Mouse (Mus musculus) forebrain, embryonic 10.5 days (tissue): ENCODE measurements around the gene Fbxw8. TPM values are rescaled to one million over a fixed set of nuclear protein-coding genes. Genes with fewer than 3 reads are reported as not detected.

Experiments
- DNase-seq: peaks from one replicate; pipeline ENCODE4 v3.0.0-alpha.2; 2017; ENCODE audit warnings: low spot score; ENCODE audit errors: extremely low spot score
- H3K27ac ChIP-seq: fragments of 300-500 bp; sonication (generic); 2 replicates; pipeline ENCODE4 v1.5.1; 2016; ENCODE audit warnings: mild to moderate bottlenecking
- H3K27me3 ChIP-seq: fragments of 300-500 bp; sonication (generic); 2 replicates; pipeline ENCODE4 v1.6.1; 2016; ENCODE audit warnings: mild to moderate bottlenecking; ENCODE audit not compliant: poor library complexity, severe bottlenecking
- H3K36me3 ChIP-seq: fragments of 300-500 bp; sonication (generic); replicated peaks from 2 replicates; pipeline ENCODE4 v1.6.1; 2016; ENCODE audit warnings: mild to moderate bottlenecking, moderate library complexity
- H3K4me1 ChIP-seq: fragments of 300-500 bp; sonication (generic); 2 replicates; pipeline ENCODE4 v1.6.1; 2016
- H3K4me3 ChIP-seq: fragments of 300-500 bp; sonication (generic); 2 replicates; pipeline ENCODE4 v1.5.1; 2016; ENCODE audit warnings: mild to moderate bottlenecking, moderate library complexity
- H3K9me3 ChIP-seq: fragments of 300-500 bp; sonication (generic); 2 replicates; pipeline ENCODE4 v1.6.1; 2016; ENCODE audit warnings: mild to moderate bottlenecking, moderate library complexity
- WGBS: fragments of 180-500 bp; shearing (Covaris S2); methylation state at CpG from one replicate; pipeline ENCODE4 v1.1.7; 2016; 5-methylcytosine and 5-hydroxymethylcytosine counted together
- polyA plus RNA-seq: library from polyadenylated mRNA; unstranded; fragments of >200 nt; fragmentation: Nextera tagmentation; extraction: Ambion mirVana; gene quantifications from 2 replicates; pipeline ENCODE4 v1.2.1, GENCODE M21; 2016

Gene Fbxw8
- 32.7 and 33.8 TPM in 2 replicates for polyA plus RNA-seq

- Histone ChIP-seq H3K36me3 (peaks cover 34% of the 10 kb centered on the region), H3K4me3 (peak within 1 kb of the TSS; percentile 99), H3K27me3 (no peaks in the 10 kb centered on the region), H3K9me3 (no peaks in the 10 kb centered on the region), H3K4me1 (peaks cover 29% of the 10 kb centered on the region), H3K27ac (peak within 1 kb of the TSS; percentile 90)
- DNase-seq, result peak; percentile 91
- WGBS, result under 1% methylated on average over 67 of the region's 67 CpGs
Observed at GRCm38 (mm10) chr5:118154839-118155564, at the start of gene Fbxw8. Gene Fbxw8, minus strand, starts transcription at chr5:118155464.

DNA sequence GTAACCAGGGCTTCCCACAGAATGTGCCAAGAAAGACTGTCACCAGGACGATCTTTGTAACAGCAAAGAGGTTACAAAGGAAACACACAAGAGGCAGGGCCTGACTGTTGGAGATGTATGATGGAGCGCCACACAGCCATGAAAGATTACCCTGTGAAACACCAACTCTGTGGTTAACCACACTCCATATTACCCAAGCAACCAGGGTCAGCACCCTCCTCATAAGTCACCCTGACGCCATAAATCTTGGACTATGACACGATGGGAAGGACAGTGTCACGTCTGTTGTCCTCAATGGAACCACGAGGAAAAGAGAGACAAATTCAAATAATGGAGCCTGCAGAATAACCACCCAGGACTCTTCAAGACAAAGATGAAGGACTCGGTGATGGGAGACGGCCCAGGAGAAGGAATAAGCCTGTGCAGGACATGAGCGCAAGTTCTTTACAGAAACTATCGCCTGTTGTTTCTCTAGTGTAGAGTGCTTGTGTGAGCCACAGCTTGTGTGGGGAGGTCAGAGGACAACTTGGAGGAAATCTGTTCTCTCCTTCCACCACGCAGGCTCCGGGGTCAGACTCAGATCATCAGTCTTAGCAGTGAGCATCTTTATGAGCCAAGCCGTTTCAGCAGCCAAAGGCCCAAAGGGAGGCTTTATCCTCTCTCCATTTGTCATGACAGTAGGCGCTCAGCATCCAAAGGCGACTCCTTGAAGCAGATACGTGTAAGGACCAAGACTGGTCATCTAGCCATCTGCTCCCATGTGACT is 49.6 kb upstream of the Fbxw8 start:
- Histone ChIP-seq H3K27ac (no peak overlapping the region), H3K9me3 (no peaks in the 10 kb centered on the region), H3K36me3 (no peaks in the 10 kb centered on the region; the same call in 1 of the 2 replicates), H3K4me3 (no peak overlapping the region), H3K4me1 (peaks cover 20% of the 10 kb centered on the region), H3K27me3 (no peaks in the 10 kb centered on the region)
- DNase-seq, result no peak
- 88% methylated on average over 16 of the region's 16 CpGs for WGBS

DNA sequence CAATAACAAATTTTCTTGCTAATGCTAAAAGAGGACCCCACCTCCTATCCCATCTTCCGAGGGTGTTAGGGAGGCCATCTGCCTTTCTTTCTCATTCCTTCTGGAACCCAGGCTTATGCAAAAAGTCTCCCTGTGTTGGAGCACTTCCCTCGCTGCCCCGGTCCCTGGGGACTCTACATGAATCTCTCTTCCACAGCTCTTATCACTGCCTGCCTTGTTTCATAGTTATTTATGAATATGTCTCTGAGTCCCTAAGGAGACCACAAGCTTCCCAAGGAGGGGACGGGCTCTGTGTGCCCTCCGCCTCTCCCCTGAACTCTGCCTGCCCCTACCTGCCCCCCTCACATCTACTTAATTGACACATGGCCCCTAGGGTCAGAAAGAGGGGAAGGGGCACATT is 44.4 kb upstream of the Fbxw8 start:
- DNase-seq, result no peak
- no peak overlapping the region for H3K27ac ChIP-seq
- peaks cover 10% of the 10 kb centered on the region for H3K4me1 ChIP-seq
- peaks cover under 1% of the 10 kb centered on the region; the same call in 1 of the 2 replicates for H3K27me3 ChIP-seq
- WGBS, result 71% methylated on average over 5 of the region's 5 CpGs
- no peaks in the 10 kb centered on the region for H3K9me3 ChIP-seq
- H3K4me3 ChIP-seq, result no peak overlapping the region
- no peaks in the 10 kb centered on the region; the same call in 1 of the 2 replicates for H3K36me3 ChIP-seq

- H3K36me3 ChIP-seq, result no peaks in the 10 kb centered on the region; the same call in 1 of the 2 replicates
Observed at GRCm38 (mm10) chr5:118197421-118197820, 42.2 kb upstream of the Fbxw8 start.

GRCm38 (mm10) chr5:118192221-118192620 is 37.0 kb upstream of the Fbxw8 start:
- H3K4me1 ChIP-seq, result peaks cover 38% of the 10 kb centered on the region
- 20% methylated on average over 18 of the region's 18 CpGs for WGBS

More at GRCm38 (mm10) chr5:118197421-118197820, 42.2 kb upstream of the Fbxw8 start:
- no peak for DNase-seq
- Histone ChIP-seq H3K27ac (no peak overlapping the region), H3K4me1 (peaks cover 17% of the 10 kb centered on the region), H3K9me3 (no peaks in the 10 kb centered on the region), H3K4me3 (no peak overlapping the region), H3K27me3 (peaks cover 17% of the 10 kb centered on the region)
- WGBS, result 80% methylated on average over 13 of the region's 13 CpGs

DNA sequence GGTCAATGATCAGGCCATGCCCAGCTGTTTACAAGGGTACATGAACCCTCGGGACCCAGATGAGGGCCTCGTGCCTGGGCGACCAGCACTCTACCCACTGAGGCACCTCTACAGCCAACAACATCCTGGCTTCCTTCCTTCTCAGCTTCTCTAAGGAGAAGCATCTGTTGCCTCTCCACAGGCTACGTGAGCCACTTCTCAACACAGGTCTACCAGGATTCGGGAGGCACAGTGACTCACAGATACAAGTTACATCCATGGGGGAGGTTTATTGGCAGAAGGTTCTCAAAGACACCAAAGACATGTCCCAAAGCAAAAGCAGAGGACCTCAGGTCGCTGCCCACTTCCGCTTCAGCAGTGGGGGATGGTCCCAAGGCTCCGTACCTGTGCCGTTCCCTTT is 35.2 kb upstream of the Fbxw8 start:
- DNase-seq, result no peak
- WGBS, result 88% methylated on average over 9 of the region's 9 CpGs
- H3K4me1 ChIP-seq, result peaks cover 35% of the 10 kb centered on the region
- H3K27ac ChIP-seq, result no peak overlapping the region
- no peak overlapping the region for H3K4me3 ChIP-seq
- peaks cover 35% of the 10 kb centered on the region for H3K27me3 ChIP-seq
- H3K36me3 ChIP-seq, result no peaks in the 10 kb centered on the region
- no peaks in the 10 kb centered on the region for H3K9me3 ChIP-seq

More at GRCm38 (mm10) chr5:118192221-118192620, 37.0 kb upstream of the Fbxw8 start:
- H3K4me3 ChIP-seq, result no peak overlapping the region; the same call in 1 of the 2 replicates
- peaks cover 35% of the 10 kb centered on the region for H3K27me3 ChIP-seq
- no peaks in the 10 kb centered on the region for H3K36me3 ChIP-seq
- H3K9me3 ChIP-seq, result no peaks in the 10 kb centered on the region
- DNase-seq, result no peak
- H3K27ac ChIP-seq, result peak overlapping the region; percentile 40; the same call in 1 of the 2 replicates

- no peak overlapping the region for H3K27ac ChIP-seq
- no peak for DNase-seq
- H3K9me3 ChIP-seq, result no peaks in the 10 kb centered on the region
- no peaks in the 10 kb centered on the region for H3K36me3 ChIP-seq
- H3K4me3 ChIP-seq, result no peak overlapping the region
- peaks cover 31% of the 10 kb centered on the region for H3K4me1 ChIP-seq
- H3K27me3 ChIP-seq, result peaks cover 27% of the 10 kb centered on the region
- WGBS, result 60% methylated on average over 6 of the region's 6 CpGs
Observed at GRCm38 (mm10) chr5:118188356-118188755, 33.1 kb upstream of the Fbxw8 start.

GRCm38 (mm10) chr5:118186903-118187633 is 31.8 kb upstream of the Fbxw8 start:
- Histone ChIP-seq H3K4me3 (no peak overlapping the region), H3K9me3 (no peaks in the 10 kb centered on the region), H3K4me1 (peaks cover 20% of the 10 kb centered on the region), H3K36me3 (no peaks in the 10 kb centered on the region), H3K27ac (no peak overlapping the region), H3K27me3 (peaks cover 14% of the 10 kb centered on the region)
- DNase-seq, result no peak
- WGBS, result 86% methylated on average over 9 of the region's 9 CpGs

GRCm38 (mm10) chr5:118177640-118178039 is 22.4 kb upstream of the Fbxw8 start:
- Histone ChIP-seq H3K9me3 (peaks cover 7% of the 10 kb centered on the region), H3K36me3 (no peaks in the 10 kb centered on the region), H3K27me3 (peaks cover 40% of the 10 kb centered on the region), H3K4me1 (peaks cover 20% of the 10 kb centered on the region), H3K27ac (no peak overlapping the region), H3K4me3 (no peak overlapping the region)
- DNase-seq, result no peak
- WGBS, result 78% methylated on average over 7 of the region's 7 CpGs

- H3K27ac ChIP-seq, result 0 out of 2 replicates have a peak overlapping the region, but pooled peaks have one; percentile 63
- H3K4me3 ChIP-seq, result peak overlapping the region; percentile 50
Observed at GRCm38 (mm10) chr5:118175137-118175536, 19.9 kb upstream of the Fbxw8 start.

DNA sequence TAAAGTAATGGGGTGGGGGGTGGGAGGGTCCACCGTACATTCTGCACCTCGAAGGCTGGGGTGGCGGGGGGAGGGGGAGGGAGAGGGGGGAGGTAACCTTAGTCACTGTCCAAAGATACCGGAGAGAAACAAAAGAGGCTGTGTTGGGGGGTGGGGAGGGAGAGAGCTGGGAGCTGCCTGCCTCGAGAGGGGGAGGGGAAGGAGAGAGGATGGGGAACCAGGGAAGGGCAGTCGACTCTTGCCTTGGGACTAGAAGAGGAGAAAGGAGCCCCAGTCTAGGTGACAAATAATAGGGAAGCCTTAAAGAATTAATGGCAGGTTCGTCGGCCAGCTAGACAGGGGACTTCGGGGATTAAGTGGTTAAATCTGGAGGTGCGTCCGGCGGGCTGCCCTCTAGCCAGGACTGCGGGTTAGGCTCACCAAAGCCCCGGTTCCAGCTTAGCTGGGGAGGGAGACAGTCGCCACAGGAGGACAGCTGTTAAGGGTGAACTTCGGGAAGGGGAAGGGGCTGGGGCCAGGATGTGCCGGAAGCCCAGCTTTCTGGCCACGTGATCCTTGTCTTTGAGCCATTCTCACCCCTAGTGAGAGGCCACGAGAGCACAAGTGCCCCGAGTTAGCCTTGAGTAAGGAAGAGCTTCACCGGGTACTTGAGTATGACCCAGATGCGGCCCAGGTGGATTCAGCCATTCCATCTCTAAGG is 19.2 kb upstream of the Fbxw8 start:
- peak overlapping the region; percentile 50 for H3K4me3 ChIP-seq
- H3K27ac ChIP-seq, result peak overlapping the region; percentile 63
- H3K4me1 ChIP-seq, result peaks cover 50% of the 10 kb centered on the region
- peaks cover 7% of the 10 kb centered on the region for H3K9me3 ChIP-seq
- WGBS, result under 1% methylated on average over 20 of the region's 22 CpGs
- DNase-seq, result no peak
- H3K36me3 ChIP-seq, result no peaks in the 10 kb centered on the region
- H3K27me3 ChIP-seq, result peaks cover 71% of the 10 kb centered on the region

More at GRCm38 (mm10) chr5:118175137-118175536, 19.9 kb upstream of the Fbxw8 start:
- no peaks in the 10 kb centered on the region for H3K36me3 ChIP-seq
- peaks cover 65% of the 10 kb centered on the region for H3K27me3 ChIP-seq
- H3K4me1 ChIP-seq, result peaks cover 45% of the 10 kb centered on the region
- peaks cover 7% of the 10 kb centered on the region for H3K9me3 ChIP-seq
- WGBS, result 15% methylated on average over 2 of the region's 2 CpGs
- no peak for DNase-seq
